Mouse (Mus musculus) kidney, postnatal 25 days (tissue): ENCODE measurements around the gene Meox1.
A peak's percentile ranks its signal among the peaks of the same experiment; 100 is the strongest.

Experiments
- DNase-seq, 2 experiments: peaks; one replicate each; pipeline ENCODE4 v3.0.0; 2021; ENCODE audit warnings: mixed read lengths in 2 of 2

Meox1 gene

GRCm38 (mm10) chr11:101894204-101894603 lies at the start of gene Meox1:
TSS of gene Meox1 (minus strand) at chr11:101894374.
- DNase-seq: no peak

- no peak for DNase-seq
Measured at GRCm38 (mm10) chr11:101943055-101943454, 48.9 kb upstream of the Meox1 start.

GRCm38 (mm10) chr11:101937108-101937507 lies 42.9 kb upstream of the Meox1 start:
- DNase-seq: peak in 1 of 2 experiments; percentile 24

DNA sequence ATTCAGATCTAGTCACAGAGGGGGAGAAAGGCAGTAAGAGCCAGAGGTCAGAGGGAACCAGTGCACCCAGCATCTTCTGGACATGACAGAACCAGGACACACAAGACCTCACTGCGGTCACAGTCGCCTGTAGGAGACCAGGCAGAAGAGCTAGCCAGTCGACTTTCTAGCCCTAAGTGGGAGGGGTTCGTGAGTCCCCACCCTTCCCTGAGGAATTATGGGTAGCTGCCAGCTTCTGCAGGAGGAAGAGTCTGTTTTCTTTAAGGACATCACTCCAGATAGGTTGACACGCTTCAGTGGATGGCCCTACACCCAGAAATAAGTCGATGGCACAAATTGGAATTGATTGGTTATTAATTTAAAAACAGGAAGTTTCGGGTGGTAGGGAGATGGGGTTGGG lies 42.2 kb upstream of the Meox1 start:
- no peak for DNase-seq

DNA sequence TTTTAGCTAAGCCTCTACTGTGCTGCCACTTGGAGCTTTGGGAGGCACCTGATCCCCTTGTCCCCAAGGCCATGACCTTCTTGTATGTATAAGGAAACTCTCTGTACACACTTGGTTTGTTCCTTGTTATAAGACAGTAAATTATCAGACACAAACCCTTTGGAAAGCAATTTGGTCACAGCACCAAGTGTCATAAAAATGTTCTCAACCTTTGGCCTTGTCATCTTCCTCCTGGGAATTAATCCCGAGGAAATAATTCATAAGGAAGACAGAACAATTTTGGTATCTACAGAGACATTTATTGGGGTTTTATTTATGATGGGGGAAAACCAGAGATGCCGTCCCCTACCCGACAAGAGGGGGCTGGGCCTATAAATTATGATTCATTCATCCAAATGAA lies 41.6 kb upstream of the Meox1 start:
- no peak for DNase-seq

DNA sequence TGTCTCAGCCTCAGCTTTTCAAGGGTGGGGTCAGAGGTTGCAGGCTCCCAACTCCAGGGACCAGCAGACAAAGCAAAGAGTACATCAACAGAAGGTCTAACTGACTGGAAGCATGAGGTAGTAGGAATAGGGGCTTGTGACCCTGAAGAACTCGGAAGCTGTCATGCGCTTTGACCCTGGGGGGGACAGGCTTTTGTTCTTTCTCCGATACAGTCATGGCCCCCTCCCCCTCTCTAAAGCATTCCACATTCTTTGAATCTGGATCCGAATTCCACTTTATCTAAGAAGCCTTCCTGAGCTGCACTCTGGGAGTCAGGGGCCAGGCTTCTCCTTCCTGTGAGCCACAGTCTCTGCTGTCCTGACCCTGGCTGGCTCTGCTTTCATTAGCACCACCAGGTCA lies 37.8 kb upstream of the Meox1 start:
- no peak for DNase-seq

DNA sequence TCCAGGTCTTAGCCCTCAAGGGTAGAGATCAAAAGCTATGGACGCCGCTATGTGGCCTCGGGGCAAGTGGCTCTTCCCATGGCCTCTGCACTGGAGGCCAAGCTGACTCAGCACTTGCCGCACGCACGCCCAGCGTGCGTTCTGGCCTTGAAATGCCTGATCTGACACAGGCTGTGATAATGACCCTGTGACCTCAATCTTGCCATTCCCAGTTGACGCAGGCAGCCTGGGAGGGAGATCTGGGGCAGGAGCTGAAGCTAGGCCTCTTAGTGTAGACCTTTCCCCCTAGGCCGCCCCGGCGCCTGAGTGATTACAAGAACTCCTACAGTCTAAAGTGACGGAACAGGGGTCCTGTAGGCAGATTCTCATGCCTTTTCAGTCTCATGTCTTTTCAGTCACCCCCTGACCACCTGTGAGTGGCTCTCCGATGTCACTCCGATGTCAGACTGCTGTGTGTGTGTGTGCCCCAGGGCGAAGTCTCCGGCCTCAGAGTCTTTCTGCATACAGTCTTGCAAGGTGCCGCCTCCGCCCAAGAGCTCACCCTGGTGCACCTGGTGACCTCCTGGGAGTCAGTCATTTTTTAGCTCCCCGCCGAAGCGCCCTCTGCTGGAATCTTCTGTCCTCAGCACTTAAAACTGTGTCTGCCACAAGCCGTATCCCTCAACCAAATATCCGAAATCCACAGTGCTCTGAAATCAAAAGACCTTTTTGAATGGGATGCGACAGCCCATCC lies 34.0 kb upstream of the Meox1 start:
- DNase-seq: peak; percentile 55 to 59

DNA sequence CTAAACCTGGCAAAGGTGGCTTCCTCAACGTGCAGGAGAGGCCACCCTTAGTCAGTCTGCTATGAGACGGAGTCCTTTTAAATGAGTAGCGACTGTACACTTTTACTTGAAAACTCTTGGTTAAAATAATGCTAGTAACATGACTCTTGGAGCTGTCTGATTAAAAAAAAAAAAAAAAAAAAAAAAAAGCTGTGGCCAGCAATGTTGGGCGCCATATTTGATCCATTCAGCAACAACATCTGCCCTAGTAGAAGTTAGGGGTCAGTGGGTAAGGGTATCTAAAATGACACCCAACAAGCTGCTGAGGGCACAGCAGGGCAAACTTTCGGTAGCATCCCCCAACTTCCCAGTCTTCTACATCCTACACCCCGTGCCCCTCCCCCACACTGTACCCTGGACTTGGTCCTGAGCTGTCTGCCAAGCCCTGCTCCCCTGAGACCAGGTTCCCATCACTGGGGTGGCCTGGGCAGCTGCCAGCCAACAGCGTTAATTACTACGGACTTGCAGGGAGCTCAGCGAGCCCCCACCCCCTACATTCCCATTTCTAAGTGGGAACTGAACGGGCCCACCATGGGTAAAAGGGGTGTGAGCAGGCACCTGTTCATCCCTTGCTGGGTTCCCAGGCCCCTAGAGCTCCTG lies 32.9 kb upstream of the Meox1 start:
- DNase-seq: no peak

DNA sequence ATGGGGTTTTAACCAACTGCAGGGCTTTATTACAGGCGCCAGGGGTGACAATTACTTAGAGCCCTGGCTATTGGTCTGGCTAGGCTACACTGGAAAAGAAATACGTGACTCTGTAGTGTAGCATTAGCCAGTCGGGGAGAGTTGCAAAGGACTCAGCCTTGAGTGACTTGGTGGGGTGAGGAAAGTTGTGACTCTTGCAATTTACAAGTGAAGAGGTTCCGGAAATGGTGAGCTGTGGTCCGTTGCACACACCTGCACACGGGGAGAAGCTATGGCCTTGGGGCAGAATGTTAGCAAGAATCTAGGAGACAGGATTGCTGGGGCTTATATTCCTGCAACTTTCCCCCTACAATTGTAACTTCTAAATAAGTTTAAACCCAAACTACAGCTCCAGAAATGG lies 31.5 kb upstream of the Meox1 start:
- no peak for DNase-seq

GRCm38 (mm10) chr11:101924441-101924976 lies 30.3 kb upstream of the Meox1 start:
- DNase-seq: no peak

- DNase-seq: no peak
Measured at GRCm38 (mm10) chr11:101923988-101924387, 29.8 kb upstream of the Meox1 start.

DNA sequence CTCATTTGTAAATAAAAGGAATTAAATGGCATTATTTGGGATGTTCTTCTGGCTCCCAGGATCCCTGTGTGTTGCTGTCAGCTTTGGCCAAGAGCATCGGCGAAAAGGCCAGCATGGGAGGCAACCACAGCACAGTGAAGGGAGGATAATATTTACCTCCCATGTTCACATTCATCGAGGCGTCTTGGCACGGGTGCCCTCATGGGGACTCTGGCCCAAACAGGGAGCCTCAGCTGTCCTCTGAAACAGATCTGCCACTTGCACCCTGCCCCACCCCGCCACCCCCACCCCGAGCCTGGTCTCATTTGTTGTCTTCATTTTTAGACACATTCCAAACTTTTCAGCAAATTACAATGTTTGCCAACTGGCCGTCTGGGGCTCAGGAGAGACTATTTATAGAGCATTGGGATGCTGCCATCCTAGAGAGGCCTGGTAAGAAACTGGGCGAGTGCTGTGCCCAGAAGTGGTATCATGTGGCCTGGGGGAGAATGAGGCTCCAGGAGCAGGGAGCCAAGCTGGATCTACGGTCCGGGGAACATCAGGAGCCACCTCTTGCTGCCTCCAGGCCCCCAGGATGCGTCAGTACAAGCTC lies 27.3 kb upstream of the Meox1 start:
- DNase-seq: no peak

DNA sequence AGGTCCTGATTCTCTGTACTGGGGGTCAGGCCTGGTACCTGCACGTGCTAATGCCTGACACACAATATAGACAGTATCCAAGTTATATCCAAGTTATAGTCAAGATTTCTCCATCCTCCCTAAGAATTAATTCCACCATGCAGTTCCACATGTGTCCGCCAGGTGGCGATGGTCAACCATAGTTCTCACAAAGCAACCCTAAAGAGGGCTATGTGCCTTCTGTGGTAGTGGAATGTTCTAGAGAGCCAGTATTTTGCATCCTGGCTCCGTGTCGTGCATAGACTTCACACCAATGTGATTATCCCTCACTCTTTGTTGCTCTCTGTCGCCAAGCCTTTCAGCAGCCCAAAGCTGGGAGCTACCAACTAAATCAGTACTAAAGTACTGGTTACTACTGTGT lies 25.5 kb upstream of the Meox1 start:
- peak; percentile 77 to 89 for DNase-seq

GRCm38 (mm10) chr11:101918609-101919008 lies 24.4 kb upstream of the Meox1 start:
- no peak for DNase-seq

- DNase-seq: no peak
Measured at GRCm38 (mm10) chr11:101916772-101917171, 22.6 kb upstream of the Meox1 start.

DNA sequence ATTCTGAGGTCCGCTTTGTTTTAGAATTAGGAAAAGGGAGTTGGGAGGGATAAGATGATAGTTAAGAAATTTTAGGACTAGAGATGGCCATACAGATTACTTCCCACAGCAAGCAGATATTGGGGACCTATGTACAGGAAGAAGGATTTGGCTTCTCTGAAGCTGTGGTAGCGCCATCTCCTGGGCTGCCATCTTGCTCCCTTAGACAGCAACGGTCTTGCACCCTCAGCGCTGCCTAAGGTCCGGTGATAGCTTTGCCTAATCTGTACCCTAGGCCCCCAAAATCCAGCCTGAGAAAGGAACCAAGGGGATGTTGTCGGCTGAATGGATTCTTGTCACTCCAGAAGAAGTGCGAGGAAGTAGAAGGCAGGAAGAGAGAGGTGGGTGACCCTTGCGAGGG lies 19.4 kb upstream of the Meox1 start:
- DNase-seq: no peak

DNA sequence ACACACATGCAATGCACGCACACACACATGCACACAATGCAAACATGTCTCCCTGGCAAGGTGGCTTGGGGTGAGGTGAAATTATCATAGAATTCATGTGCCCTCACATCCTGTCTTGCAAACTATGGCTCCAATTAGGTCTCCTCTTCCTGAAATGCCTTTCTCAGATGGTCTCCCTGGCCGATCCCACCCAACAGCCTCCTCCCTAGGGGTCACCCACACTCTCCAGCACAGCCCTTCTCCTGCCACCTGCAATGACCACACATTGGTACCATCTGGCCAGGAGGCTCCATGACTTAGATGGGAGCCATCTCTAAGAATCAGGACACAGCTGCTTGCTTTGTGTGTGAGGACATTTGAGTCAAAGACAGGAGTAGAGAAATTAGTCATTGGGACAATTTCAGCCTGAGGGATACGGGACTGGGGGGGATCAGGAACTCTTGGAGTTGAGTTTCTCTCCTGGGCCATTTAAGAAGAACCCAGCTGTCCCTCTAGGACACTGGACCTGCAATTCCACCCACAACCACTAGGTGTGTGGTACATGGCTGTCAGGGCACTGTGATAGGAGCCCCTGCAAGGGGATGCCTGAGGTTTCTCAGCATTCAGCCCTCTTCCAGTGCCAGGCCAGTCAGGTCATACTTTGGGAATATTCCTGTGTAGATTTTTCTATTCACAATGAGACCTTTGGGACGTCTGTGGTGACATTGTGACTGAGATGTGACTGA lies 17.8 kb upstream of the Meox1 start:
- peak in 1 of 2 experiments; percentile 70 for DNase-seq

DNA sequence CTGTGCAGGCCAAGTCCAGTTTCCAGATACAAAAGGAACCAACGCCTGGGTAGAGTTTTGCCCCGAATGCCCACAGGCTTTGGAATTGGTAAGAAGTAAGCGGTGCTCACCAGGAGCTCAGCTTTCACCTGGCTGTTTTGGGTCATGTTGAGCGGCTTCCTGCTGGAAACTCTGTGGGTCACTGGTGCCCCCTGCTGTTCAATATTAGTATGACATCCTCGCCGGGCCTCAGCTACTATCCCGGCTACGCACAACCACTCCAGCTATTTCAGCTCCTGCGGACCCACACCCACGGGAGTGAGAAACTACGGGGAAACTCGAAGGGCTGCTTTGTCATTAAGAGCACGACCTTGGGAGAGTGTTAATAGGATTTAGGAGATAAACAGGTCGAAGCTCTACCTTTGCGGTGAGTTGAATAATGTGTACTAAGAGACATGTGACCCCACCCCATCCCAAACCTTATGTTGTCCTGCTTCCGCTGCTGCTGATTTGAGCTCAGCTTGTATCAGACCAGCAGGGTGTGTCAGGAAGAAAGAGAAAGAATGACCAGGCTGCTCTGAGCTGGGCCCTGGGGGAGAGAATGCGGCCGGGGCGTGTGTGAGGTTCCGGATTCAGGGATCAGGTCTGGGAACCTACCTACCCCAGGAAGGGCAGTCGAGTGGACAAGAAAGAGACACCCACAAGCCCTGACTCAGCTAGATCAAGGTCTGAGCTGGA lies 16.2 kb upstream of the Meox1 start:
- DNase-seq: peak; percentile 75 to 88

- no peak for DNase-seq
Measured at GRCm38 (mm10) chr11:101908777-101909176, 14.6 kb upstream of the Meox1 start.

GRCm38 (mm10) chr11:101905115-101905514 lies 10.9 kb upstream of the Meox1 start:
- peak; percentile 71 to 90 for DNase-seq

- no peak for DNase-seq
Measured at GRCm38 (mm10) chr11:101901309-101901708, 7.1 kb upstream of the Meox1 start.

DNA sequence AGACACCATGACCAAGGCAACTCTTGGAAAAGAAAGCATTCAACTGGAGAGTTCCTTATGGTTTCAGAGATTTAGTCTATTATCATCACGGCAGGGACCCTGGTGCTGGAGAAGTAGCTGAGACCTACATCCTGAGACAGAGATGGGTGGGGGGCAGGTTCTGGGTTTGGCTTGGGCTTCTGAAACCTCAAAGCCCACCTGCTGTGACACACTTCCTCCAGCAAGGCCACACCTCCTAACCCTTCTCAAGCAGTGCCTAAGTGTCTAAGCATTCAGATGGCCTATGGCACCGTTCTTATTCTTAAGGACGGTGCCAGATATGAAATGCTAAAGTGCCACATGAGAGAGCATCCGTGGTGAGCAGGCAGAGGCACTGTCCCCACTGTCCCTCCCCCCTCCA lies 4.2 kb upstream of the Meox1 start:
- DNase-seq: no peak
